In the genomic region with DNA sequence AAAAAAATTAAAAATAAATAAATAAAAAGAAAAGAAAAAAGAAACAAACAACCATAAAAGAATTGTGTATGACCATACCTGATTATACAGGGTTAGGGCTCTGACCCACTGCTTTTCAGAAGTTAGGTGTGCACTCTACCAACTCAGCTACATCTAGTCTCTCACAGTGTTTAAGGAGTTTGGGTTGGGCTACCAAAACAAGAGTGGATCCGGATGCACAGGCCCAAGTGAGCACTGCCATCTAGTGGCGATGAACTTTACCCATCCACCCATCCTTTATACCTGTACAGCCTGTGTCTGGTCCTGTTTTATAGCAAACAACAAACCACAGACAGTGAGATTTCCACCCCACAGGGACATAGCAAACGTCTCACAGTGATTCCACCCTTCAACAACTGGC, we compare ENCODE assay signal across 9 mouse cellular contexts. TPM values are rescaled to one million over a fixed set of nuclear protein-coding genes. Genes with fewer than 3 reads are reported as not detected.
DNase-seq lines count a peak whose midpoint lies in the region; ATAC-seq and TF ChIP-seq lines count a peak whose summit lies in the region.
"Had no signal": no experiment of that assay in that cellular context is flagged by ENCODE, and none has a peak within 500 bp of the region (broad histone marks: within the 10 kb centered on the region; RNA-seq: fewer than 3 reads in every experiment).

No protein-coding gene starts in this region.

- H3K27me3 ChIP-seq in Patski, result no peaks in the 10 kb centered on the region
- H3K27me3 ChIP-seq: limb, embryonic 12.5 days had no signal

- POLR2A ChIA-PET in Patski (lab: Charles Lee), result no interaction called here

- in situ Hi-C loops in Patski (cut with MboI; ENCODE audit: low pct_unique_long_range_greater_than_20kb), result loop anchor here (5.0 to 25.0 kb wide), 3 partner anchors 185 to 685 kb away; no protein-coding TSS in a partner anchor

- peak; percentile 65 for ATAC-seq in Patski

- peak; percentile 88 for TF ChIP-seq CTCF in Patski (IDR thresholded peaks at IDR 0.05)

- CTCF ChIA-PET in Patski (lab: Charles Lee), result interaction anchor here (0.6 to 1.5 kb wide), 5 partner anchors 14 to 294 kb away, joined by 3 to 6 read pairs (median 3); no protein-coding TSS in a partner anchor

- DNase-seq in Patski (ENCODE audit: low read depth, low spot score), result peak; percentile 17
- DNase-seq in cerebellum, adult 8-10 months, result peak; percentile 56
- DNase-seq in frontal cortex, postnatal 25 days (ENCODE audit: low spot score in 2 of 2), result peak; percentile 40
- DNase-seq in induced T-regulatory cell, adult 2 months (ENCODE audit: low read depth), result peak; percentile 91
- DNase-seq in left cerebral cortex, adult 11 months (ENCODE audit: low spot score), result peak; percentile 59
- DNase-seq in lung, postnatal 36 days, result peak; percentile 92
- DNase-seq in retina, postnatal 7 days (ENCODE audit: low read depth, low spot score), result peak; percentile 33
- peak; percentile 82 for DNase-seq in thymus, postnatal 4 days

RNA-seq across cellular contexts. Expression of a gene that starts 24.5 kb away (rescaled TPM):
- 12.9 TPM for polyA plus RNA-seq in Patski (2021)

Comparison
In these comparisons a context has a peak if more than half of its experiments do, and no peak if none do; other contexts are left out.
1. Peak in every context shown above with its lines: DNase-seq and ATAC-seq.
2. DNase-seq: peak in every context shown above with its lines; median percentile 92 in lung, postnatal 36 days; 91 in induced T-regulatory cell, adult 2 months; 82 in thymus, postnatal 4 days; 59 in left cerebral cortex, adult 11 months; 56 in cerebellum, adult 8-10 months; 40 in frontal cortex, postnatal 25 days; 33 in retina, postnatal 7 days; 17 in Patski.